Mouse (Mus musculus) frontal cortex, postnatal 10 days (tissue): ENCODE measurements at regions not wholly inside any gene's neighbourhood (a gene's known extent, or its start where the extent isn't known, plus 50 kb on each side); places are given as distances from the start of the nearest gene placed in this dataset.
A peak's percentile ranks its signal among the peaks of the same experiment; 100 is the strongest.

Experiments used
- DNase-seq, 2 experiments: peaks; one replicate each; pipeline ENCODE4 v3.0.0; 2022; ENCODE audit warnings: low spot score in 2 of 2, mixed read lengths in 1 of 2

DNA sequence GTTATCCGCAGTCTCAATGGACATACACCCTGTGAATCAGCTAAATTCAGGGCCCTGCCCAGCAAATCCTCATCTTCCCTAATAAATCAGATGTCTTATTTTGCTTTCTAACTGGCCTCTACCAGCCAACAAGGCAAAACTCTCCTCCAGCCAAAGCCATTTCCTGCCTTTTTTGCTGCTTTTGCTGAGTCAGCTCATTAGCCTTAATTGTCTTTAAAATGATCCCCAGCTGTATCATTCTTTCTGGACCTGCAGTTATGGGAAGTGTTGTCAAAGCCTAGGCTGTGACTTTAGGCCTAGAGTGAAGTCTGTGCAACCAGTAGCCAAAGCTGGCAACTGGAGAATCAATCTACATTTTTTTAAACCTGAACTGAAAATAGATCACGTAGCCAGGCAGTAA lies 81.4 kb downstream of the Mtpn start:
- no peak for DNase-seq

DNA sequence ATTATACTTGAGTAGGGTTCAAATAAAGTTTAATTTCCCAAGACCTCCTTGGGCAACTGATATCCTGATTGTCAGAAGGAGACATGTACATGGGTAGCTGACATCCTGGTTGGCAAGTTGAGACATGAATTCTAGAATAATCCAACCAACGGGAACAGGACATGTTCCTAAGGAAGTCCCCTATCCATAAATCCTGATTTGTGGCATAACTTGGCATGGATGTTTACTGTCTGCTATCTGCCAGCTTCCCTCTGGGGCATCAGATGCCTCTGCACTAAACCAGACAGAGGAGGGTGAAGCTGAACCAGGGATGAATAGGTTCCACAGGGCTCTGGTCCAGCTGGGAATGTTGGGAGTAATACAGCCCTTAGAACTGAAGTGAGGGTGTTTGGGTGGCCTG lies 94.7 kb downstream of the Mtpn start:
- no peak for DNase-seq

DNA sequence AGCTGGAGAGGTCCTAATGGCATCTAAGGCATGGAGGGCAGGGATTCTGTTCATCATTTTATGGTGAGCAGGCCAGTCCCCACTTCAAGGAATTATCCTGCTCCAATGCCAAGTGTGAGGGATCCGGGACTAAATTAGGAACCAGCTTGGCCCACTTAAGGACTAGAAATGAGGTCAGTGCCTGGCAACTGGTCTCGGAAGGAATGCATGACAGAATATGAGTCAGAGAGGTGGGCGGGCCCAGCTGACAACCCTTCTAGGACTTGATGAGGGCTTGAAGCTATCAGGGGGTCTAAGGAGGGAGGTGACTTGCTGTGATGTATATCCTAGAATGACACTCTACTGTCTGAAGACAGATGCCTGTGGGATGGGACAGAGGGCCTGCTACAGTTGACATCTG lies 100.4 kb upstream of the Fam180a start:
- peak in 1 of 2 experiments; percentile 26 for DNase-seq

DNA sequence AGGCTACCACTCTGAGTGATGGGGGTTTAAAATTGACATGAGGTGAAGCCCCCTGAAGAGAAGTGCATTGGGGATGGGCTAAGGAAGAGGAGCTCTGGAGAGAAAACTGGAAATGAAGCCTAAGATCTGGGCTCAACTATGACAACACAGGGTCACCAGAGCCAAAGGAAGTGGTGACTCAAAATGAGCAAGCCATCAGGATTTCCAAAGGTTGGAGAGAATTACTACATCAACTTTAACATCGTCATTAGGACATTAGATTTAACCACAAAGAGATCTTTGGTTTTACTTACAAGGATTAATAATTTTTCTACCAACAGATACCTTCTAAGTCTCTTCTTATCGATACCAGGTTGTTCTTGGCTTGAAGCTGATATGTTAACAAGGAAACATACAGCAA lies 98.6 kb upstream of the Fam180a start:
- DNase-seq = no peak

DNA sequence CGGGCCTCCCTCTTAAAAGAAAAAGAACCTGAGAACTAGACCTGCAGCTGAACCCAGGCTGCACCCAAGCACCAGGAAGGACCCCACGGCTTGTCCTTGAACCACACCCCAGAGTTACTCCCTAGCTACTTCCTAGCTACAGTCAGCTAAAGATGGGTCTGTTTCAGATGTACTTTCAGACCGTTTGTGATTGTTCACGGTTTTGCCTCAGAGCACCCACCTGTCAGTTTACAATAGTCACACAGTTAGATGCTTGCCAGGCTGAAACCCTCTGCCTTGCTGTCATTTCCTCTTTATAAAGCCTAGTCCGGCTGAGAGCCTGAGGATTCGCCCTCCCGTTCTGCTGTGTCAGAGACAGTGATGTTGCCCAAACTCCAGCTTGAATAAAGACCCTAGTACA lies 95.0 kb upstream of the Fam180a start:
- DNase-seq = no peak

DNA sequence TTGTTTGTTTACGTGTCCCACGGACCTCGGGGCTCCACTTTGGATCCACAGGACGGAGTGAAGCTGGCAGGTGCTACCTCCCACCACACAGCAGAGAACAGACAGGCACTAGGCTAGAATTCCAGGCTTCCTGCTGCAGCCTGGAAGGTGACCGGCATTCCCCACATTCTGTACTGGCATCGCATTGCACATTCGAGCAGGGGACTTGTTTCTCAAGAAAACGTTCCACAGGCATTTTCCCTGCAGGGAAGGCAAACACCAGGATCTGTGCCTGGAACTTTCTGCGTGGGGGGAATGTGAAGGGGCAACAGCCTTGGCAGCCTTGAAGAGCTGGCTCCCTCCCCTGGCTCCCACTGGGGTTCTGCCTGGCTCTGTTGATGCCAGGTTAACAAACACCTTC lies 79.1 kb upstream of the Fam180a start:
- DNase-seq = peak; percentile 11 to 17

DNA sequence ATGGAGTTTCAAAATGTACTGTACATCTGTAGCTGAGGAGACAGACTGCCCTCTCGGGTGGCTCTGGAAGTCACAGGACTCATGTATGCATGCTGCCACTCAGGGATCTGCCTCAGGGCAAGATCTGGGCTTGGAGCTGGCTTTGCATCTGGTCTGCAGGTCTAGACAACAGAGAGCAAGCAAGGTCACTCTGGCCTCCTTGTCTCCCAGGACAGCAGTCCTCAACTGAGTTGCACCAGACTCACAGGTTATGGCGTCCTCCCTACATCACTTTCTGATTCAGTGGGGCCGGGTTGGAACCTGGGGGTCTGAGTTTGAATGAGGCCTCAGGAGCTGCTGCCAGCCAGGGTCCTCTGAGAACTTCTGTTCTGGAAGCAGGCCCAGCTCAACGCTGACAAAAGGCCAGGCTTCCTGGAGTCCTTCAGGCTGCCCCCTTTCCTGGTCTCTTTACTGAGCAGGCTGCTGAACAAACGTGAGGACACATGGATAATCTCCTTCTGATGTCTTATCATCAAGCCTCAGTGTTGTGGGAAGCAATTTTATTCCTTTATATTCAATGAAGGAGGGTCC lies 77.5 kb upstream of the Fam180a start:
- no peak for DNase-seq

DNA sequence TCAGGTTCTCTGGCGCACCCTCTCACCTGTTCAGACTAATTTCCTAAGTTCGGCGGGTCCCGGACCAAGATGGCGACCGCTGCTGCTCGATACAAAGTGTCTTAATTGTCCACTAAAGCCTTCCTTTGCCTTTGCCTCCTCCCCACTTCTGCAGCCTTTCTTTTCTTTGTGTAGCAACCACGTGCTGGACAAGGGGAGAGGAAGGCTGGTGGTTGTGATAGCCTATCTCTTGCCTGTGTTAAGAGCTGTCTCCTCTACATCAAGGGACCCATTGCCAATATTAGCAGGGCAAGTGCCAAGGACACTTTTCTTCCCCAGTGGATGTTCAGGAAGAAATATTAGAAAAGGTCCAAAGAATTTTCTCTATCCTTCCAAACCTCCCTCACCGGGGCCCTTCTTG lies 69.8 kb upstream of the Fam180a start:
- DNase-seq = no peak

DNA sequence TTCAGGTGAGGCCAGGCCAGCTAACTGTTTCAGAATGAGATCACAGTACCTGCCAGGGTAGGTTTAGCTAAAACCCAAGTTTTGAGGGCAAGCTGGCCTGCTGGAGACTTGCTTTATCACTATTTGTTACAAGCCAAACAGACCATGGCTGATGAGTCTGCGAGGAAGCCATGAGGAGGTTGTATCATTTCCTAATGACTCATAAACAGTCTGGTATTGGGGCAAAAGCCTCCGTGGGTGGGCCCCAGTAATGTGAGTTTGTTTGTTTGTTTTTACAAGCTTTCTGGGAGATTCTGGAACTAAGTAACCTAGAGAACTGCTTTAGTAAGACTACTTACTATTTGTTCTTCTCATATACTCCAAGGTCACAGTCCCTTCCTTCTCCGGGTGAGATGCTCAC lies 62.9 kb upstream of the Fam180a start:
- DNase-seq = no peak

DNA sequence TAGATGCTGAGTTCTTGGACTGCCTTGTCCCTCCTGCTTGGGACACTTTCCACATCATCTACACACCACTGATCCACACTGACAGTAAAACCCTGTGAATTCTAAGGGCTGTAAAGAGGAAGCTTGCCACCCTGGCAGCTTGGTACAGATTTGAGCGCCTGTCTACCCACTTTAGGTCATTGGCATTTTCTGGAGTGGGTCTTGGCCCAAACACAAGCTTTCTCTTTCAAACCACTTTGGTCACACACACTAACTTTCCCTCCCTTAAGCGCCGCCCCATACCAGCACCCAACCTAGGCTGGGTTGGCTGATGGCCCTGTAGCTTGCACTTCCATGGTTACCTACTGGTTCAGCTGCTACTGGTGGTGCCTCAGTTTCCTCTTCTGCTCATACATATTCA lies 55.6 kb upstream of the Fam180a start:
- no peak for DNase-seq

DNA sequence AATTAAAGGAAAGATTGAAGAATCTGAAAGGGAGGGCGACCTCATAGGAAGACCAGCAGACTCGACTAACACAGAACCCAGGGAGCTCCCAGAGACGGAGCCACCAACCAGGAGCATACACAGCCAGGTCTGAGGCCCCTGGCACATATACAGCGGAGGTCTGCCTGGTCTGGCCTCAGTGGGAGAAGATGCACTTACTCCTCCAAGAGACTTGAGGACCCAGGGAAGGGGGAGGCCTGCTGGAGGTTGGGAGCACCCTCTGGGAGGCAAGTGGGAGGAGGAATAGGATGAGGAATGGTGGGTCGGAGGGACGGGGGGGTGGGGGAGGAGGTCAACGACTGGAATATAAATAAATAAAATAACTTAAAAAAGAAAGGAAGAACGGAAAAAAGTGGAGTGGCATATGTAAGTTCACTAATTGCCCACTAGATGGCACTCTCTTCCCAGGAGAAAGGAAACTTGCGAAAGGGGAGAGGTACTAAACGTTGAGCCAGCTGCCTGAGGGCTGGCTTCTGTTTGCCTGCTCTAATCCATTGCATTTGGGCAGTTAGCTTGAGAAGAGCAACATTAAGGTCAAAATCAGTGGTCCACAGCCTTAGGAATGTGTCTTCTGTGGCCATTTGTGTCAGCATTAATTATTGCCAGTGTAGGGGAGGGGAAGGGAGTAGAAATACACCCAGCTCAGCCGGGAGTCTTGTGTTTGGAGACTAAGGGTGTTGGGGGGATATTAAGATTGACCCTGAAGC lies 55.0 kb upstream of the Fam180a start:
- peak in 1 of 2 experiments; percentile 27 for DNase-seq

DNA sequence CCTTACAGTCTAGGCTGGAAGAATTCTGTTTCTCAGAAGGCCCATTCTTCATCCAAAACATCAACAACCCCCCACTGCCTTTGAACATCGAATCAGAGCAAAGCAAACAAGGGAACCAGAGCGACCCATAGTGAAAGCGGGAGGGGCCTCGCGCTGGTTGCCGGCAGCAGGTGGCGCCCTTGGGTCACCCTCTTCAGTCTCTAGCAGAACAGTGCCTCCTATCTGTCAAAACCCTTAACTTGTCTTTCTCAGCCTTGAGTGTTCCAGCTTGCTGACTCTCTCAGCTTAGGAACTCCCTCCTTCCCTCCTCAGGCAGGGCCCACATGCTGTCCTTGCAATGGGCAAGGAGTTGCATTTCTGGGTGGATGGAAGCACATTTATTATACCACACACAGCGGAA lies 53.9 kb upstream of the Fam180a start:
- peak; percentile 40 to 59 for DNase-seq

DNA sequence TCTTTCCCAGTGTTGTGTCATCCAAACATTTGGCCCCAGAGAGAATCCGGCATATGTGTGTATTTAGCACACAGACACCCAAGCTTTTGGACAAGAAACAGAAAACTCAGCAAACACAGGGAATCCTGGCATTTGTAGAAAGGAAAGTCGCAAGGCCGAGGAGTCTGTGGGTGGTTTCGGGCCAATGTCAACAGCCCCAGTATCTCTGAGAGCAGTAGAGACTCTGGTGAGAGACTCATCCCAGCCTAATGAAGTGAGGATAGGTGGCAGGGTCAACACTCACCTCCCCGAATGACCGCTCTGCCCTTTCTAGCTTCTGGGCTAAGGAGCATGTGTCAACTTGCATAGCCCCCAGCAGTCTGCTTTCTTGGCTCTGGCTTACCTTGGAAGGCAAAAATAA lies 52.9 kb upstream of the Fam180a start:
- DNase-seq = no peak

DNA sequence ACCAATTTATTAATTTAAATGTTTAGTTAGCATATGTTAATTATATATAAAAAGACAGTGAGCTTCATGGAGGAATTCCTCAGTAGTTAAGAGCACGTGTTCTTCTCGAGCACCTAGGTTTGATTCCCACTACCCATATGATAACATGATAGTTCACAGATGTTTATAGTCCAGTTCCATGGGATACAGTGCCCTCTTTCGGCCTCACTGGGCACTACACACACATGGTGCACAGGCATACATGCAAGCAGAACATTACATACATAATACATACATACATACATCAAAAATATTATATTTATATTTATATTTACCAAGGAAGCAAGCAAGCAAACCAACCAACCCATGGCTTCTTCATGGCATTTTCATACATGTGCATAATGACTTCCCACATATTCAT lies 51.6 kb upstream of the Fam180a start:
- no peak for DNase-seq

DNA sequence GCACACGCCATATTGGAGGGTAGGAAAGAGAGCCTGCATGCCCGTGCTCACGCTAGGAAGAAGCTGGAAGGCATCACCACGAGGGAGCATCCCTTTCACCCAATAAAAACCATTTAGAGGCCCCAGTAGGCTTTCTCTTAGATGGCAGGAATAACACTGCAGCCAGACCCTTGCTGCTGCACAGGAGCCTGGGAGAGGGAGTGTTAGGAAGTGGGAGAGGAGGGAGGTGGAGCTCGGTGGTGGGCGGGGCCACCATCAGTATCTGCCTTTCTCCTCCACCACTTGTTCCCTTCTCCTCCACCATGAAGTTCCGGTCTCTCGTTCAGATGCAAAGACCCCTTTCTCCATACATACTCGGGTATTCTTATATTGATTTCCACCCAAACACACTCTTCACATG lies 50.6 kb upstream of the Fam180a start:
- DNase-seq = no peak
